Mouse (Mus musculus): ENCODE results near the gene Slc25a21.

DNA sequence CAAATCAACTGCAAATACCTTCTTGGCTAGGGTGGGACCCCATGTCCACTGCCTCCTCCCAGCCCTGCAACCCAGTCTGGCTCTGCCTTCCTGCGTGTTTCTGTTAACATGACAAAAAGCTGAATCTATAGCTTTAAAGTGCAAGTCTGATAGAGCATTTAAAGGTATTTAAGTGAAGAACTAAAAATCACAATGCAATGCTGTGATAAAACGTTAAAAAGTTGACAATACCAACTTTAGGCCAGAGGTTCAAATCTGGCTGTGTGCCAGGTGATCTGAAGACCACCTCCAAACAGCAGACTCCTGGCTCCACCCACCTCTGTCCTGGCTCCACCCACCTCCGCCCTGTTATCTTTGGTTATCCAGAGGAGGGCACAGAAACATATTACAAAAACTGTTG lies 98.2 kb downstream of the Slc25a21 start:
- TF ChIP-seq CTCF (IDR thresholded peaks at IDR 0.05; ENCODE audit: borderline replicate concordance, insufficient read depth, low read depth, low read length) (no peak), POLR2A (IDR thresholded peaks at IDR 0.05; ENCODE audit: borderline replicate concordance, insufficient read depth, low read length) (no peak)
